Mouse (Mus musculus) layer of hippocampus, adult 9-11 months (tissue): Measurements from ENCODE around the gene Ildr1.

Source experiments
- DNase-seq: peaks from one replicate; pipeline ENCODE4 v3.0.0; 2022

Gene Ildr1

GRCm38 (mm10) chr16:36772996-36773395, 79.2 kb downstream of the Ildr1 start:
- DNase-seq: no peak

GRCm38 (mm10) chr16:36775658-36776057, 81.9 kb downstream of the Ildr1 start:
- DNase-seq: peak; percentile 71
